Mouse (Mus musculus) heart, embryonic 14.5 days (tissue): ENCODE measurements around the gene Fanca. TPM values are rescaled to one million over a fixed set of nuclear protein-coding genes. Genes with fewer than 3 reads are reported as not detected.
"Not testable (repeated sequence)": the region's sequence is repeated elsewhere in the genome, so short reads cannot be mapped to it uniquely, and the experiment has no call there.

Experiments
- ATAC-seq: fragments of 200-750 bp; cut with Nextera tagmentation; 2 replicates; pipeline ENCODE4 v1.8.0; 2017; ENCODE audit warnings: low read depth, moderate TSS enrichment; ENCODE audit not compliant: insufficient number of reproducible peaks, insufficient read depth, low FRiP score
- H3K27ac ChIP-seq, 2 experiments: fragments of 200-500 bp in 1 of 2; fragments of 300-500 bp in 1 of 2; sonication (generic) in 1 of 2; replicated peaks in 1 of 2; 2 replicates each; pipeline ENCODE4 v1.5.1; 2012 to 2014; ENCODE audit warnings: low read depth in 2 of 2, low read length in 2 of 2, control low read depth in 1 of 2, mild to moderate bottlenecking in 1 of 2, mixed read lengths in 1 of 2; ENCODE audit not compliant: control insufficient read depth in 1 of 2, insufficient read depth in 1 of 2
- H3K27me3 ChIP-seq: fragments of 300-500 bp; sonication (generic); 2 replicates; pipeline ENCODE4 v1.6.1; 2014; ENCODE audit warnings: mild to moderate bottlenecking, low read length, control low read depth; ENCODE audit not compliant: control insufficient read depth, insufficient read depth
- H3K36me3 ChIP-seq: fragments of 300-500 bp; sonication (generic); 2 replicates; pipeline ENCODE4 v1.6.1; 2014; ENCODE audit warnings: mild to moderate bottlenecking, control low read depth, low read length, mixed read lengths; ENCODE audit not compliant: control insufficient read depth, insufficient read depth
- H3K4me1 ChIP-seq, 2 experiments: fragments of 200-500 bp in 1 of 2; fragments of 300-500 bp in 1 of 2; sonication (generic) in 1 of 2; 2 replicates each; pipeline ENCODE4 v1.6.1; 2012 to 2014; ENCODE audit warnings: low read length in 2 of 2, control low read depth in 1 of 2, mixed read lengths in 1 of 2; ENCODE audit not compliant: control insufficient read depth in 2 of 2, insufficient read depth in 2 of 2
- H3K4me2 ChIP-seq: fragments of 300-500 bp; sonication (generic); 2 replicates; pipeline ENCODE4 v1.6.1; 2014; ENCODE audit warnings: mild to moderate bottlenecking, low read length
- H3K4me3 ChIP-seq, 2 experiments: fragments of 200-500 bp in 1 of 2; fragments of 300-500 bp in 1 of 2; sonication (generic) in 1 of 2; 2 replicates each; pipeline ENCODE4 v1.5.1; 2012 to 2014; ENCODE audit warnings: low read length in 2 of 2, mild to moderate bottlenecking in 2 of 2, control low read depth in 1 of 2, low read depth in 1 of 2, moderate library complexity in 1 of 2; ENCODE audit not compliant: control insufficient read depth in 1 of 2, insufficient read depth in 1 of 2
- H3K9ac ChIP-seq: fragments of 300-500 bp; sonication (generic); 2 replicates; pipeline ENCODE4 v1.6.1; 2014; ENCODE audit warnings: mild to moderate bottlenecking, low read length
- H3K9me3 ChIP-seq: fragments of 300-500 bp; sonication (generic); 2 replicates; pipeline ENCODE4 v1.6.1; 2016; ENCODE audit warnings: low read length, control low read depth; ENCODE audit not compliant: control insufficient read depth
- WGBS: fragments of 180-500 bp; shearing (Covaris S2); extraction: QIAGEN DNeasy Blood & Tissue Kit; methylation state at CpG from one replicate; pipeline ENCODE4 v1.1.7; 2014; 5-methylcytosine and 5-hydroxymethylcytosine counted together
- polyA plus RNA-seq: library from polyadenylated mRNA; unstranded; fragments of >200 nt; fragmentation: Nextera tagmentation; extraction: Ambion mirVana; gene quantifications from 2 replicates; pipeline ENCODE4 v1.2.1, GENCODE M21; 2014

Fanca gene
- polyA plus RNA-seq, 1 experiment from 2014 or later, result 16.5 TPM

DNA sequence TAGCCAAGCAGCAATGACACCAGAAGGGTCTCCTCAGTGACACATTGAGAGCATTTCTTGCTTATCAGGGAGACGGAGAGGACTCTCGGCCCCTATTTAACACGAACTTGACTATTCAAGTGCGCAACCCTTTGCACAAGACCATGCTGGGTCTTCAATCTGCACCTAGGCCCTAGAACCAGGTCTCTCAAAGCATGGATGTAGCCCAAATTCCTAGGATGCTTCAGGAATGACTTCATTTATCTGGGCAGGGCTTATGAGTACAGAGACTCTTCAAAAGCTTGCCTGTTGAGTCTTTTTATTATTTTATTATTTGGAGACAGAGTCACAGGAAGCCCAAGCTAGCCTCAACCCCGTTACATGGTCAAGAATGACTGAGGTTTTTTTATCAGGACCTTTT lies 33.9 kb downstream of the Fanca start:
- peaks cover 7 to 8% of the 10 kb centered on the region in 2 experiments for H3K4me1 ChIP-seq
- ATAC-seq, result no peak; the same call in 1 of the 2 replicates
- H3K4me3 ChIP-seq, result no peak overlapping the region
- 36% methylated on average over 5 of the region's 5 CpGs for WGBS
- no peaks in the 10 kb centered on the region for H3K9me3 ChIP-seq
- H3K27ac ChIP-seq, result no peak overlapping the region
- no peaks in the 10 kb centered on the region for H3K27me3 ChIP-seq
- H3K4me2 ChIP-seq, result no peak overlapping the region
- no peak overlapping the region for H3K9ac ChIP-seq
- peaks cover 54% of the 10 kb centered on the region for H3K36me3 ChIP-seq

DNA sequence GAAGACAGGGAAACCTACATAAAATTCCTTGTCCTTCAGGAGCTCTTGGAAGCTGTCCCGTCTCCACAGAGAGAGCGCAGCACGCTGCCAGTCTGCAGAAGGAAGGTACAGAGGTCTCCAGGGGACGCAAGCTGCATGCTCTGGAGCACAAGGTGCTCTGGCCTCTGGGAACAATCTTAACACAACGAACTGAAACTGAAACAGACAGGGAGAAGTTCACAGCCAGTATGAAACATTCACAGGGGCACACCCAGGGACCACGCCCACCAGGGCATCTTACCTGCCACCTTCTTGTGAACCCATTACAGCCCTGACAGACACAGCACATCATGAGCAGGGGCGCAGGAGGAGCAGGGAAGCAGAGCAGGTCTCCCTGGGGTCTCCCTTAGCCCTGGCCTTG lies 34.4 kb downstream of the Fanca start:
- Histone ChIP-seq H3K4me2 (no peak overlapping the region), H3K9me3 (no peaks in the 10 kb centered on the region), H3K4me1 (peaks cover 7 to 8% of the 10 kb centered on the region in 2 experiments), H3K4me3 (no peak overlapping the region), H3K27ac (no peak overlapping the region), H3K9ac (no peak overlapping the region), H3K27me3 (no peaks in the 10 kb centered on the region), H3K36me3 (peaks cover 49% of the 10 kb centered on the region)
- ATAC-seq, result no peak
- 80% methylated on average over 7 of the region's 7 CpGs for WGBS

- not testable (repeated sequence) for H3K4me1 ChIP-seq, H3K9ac ChIP-seq, H3K27ac ChIP-seq, H3K27me3 ChIP-seq, H3K9me3 ChIP-seq, H3K4me2 ChIP-seq, H3K4me3 ChIP-seq, ATAC-seq
- H3K36me3 ChIP-seq, result peaks cover 40% of the 10 kb centered on the region
- WGBS, result 93% methylated on average over 5 of the region's 6 CpGs
These were observed 35.4 kb downstream of the Fanca start for GRCm38 (mm10) chr8:123282994-123283393.

DNA sequence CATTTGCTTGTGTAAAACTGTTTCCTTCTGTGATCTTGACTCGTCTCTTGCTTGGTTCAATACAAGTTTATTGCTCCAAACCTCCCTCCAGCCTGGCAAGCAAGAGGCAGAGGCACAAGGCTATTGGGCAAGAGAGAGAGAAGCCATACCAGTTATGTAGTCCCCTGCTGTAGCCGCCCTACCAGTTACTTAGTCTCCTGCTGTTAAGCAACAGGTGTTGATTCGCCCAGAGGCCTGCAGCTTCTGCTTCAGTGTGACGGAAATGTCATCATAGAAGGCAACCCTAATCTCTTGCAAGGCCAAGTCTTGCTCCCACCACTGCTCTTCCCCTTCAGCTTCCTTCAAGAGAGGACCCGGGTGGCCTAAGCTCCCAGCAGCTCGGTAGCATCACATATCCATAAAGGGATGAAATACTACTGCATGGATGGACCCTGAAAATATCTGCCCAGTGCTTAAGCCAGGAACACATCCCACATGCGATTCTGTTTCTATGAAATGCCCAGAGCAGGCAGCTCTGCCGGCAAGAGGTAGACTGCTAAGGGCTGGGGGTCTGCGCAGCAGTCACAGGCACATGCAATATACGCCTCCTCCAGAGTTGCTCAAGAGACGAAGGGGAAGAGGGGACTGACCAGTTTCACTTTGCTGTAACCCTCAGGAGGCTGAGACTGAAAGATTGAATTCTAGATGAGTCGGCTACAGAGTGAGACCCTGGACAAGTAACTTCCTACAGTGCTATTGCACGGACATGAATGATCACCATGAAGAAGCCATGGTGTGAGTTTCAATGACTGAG lies 37.9 kb downstream of the Fanca start:
- 85% methylated on average over 13 of the region's 13 CpGs for WGBS
- no peak overlapping the region for H3K4me3 ChIP-seq

DNA sequence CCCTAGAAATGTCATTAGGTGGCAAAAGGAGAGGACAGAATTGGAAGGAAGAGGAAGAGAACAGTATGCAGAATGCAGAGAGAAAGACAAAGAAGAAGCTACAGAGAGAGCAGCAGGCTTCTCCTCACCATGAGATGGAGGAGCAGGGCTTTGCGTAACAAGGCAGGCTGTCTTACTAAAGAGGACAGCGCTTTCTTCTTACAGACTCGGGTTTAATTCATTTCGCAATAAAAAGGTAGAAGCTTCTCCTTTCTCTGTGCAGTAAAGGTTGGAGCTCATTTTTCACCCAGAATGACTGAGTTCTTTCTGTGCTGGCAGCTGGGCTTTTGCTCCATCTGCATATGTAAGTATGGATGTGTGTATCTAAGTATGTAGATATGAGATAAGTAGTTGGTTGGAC lies 38.5 kb downstream of the Fanca start:
- 88% methylated on average over 4 of the region's 4 CpGs for WGBS
- Histone ChIP-seq H3K9ac (no peak overlapping the region), H3K4me3 (no peak overlapping the region), H3K27ac (no peak overlapping the region), H3K4me2 (no peak overlapping the region), H3K27me3 (no peaks in the 10 kb centered on the region), H3K4me1 (peaks cover 8% of the 10 kb centered on the region in 2 experiments), H3K9me3 (no peaks in the 10 kb centered on the region), H3K36me3 (peaks cover 33% of the 10 kb centered on the region)
- ATAC-seq, result no peak

More for the DNA sequence above, 37.9 kb downstream of the Fanca start:
- ATAC-seq, result no peak
- peaks cover 33% of the 10 kb centered on the region for H3K36me3 ChIP-seq
- H3K27me3 ChIP-seq, result no peaks in the 10 kb centered on the region
- H3K4me1 ChIP-seq, result peaks cover 8% of the 10 kb centered on the region in 2 experiments
- H3K9ac ChIP-seq, result no peak overlapping the region
- H3K4me2 ChIP-seq, result no peak overlapping the region
- H3K27ac ChIP-seq, result no peak overlapping the region
- no peaks in the 10 kb centered on the region for H3K9me3 ChIP-seq

- ATAC-seq, result no peak
- Histone ChIP-seq H3K4me1 (peaks cover 0 to 2% of the 10 kb centered on the region in 2 experiments; a peak in 1 of 4 replicates), H3K9ac (no peak overlapping the region), H3K27ac (no peak overlapping the region), H3K9me3 (no peaks in the 10 kb centered on the region), H3K4me2 (no peak overlapping the region), H3K4me3 (no peak overlapping the region), H3K36me3 (peaks cover 41% of the 10 kb centered on the region), H3K27me3 (no peaks in the 10 kb centered on the region)
- 48% methylated on average over 7 of the region's 7 CpGs for WGBS
These were observed 39.9 kb downstream of the Fanca start for GRCm38 (mm10) chr8:123278445-123278844.

DNA sequence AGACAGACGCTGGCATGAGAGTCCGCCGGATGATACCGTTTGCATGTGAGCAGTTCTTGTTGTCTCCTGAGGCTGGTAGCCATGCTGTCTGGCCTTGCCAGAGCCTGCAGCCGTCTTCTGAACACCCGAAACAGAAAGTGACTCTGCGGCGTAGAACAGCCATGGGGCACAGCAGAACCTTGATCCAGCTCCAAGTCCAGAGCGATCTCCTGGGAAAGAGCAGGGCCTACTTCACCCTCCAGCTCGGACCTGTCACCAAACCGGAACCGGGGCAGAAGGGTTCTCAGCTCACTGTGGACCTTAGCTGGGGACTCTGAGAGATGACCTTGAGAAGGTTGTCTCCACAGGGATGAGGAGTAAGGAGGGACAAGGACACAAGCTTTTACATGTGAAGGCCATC lies 43.3 kb downstream of the Fanca start:
- no peaks in the 10 kb centered on the region for H3K9me3 ChIP-seq
- H3K4me1 ChIP-seq, result peaks cover 0 to 2% of the 10 kb centered on the region in 2 experiments; a peak in 1 of 4 replicates
- ATAC-seq, result no peak
- WGBS, result 92% methylated on average over 12 of the region's 12 CpGs
- H3K4me2 ChIP-seq, result no peak overlapping the region
- peaks cover 33% of the 10 kb centered on the region for H3K36me3 ChIP-seq
- no peaks in the 10 kb centered on the region for H3K27me3 ChIP-seq
- H3K27ac ChIP-seq, result no peak overlapping the region
- H3K9ac ChIP-seq, result no peak overlapping the region
- no peak overlapping the region for H3K4me3 ChIP-seq

GRCm38 (mm10) chr8:123274447-123274846 lies 43.9 kb downstream of the Fanca start:
- H3K36me3 ChIP-seq, result peaks cover 35% of the 10 kb centered on the region
- 82% methylated on average over 5 of the region's 5 CpGs for WGBS
- no peak for ATAC-seq

More at GRCm38 (mm10) chr8:123274447-123274846, 43.9 kb downstream of the Fanca start:
- no peak overlapping the region for H3K27ac ChIP-seq
- H3K4me1 ChIP-seq, result peaks cover 0 to 2% of the 10 kb centered on the region in 2 experiments; a peak in 1 of 4 replicates
- no peak overlapping the region for H3K9ac ChIP-seq
- no peak overlapping the region for H3K4me2 ChIP-seq
- no peaks in the 10 kb centered on the region for H3K9me3 ChIP-seq
- no peaks in the 10 kb centered on the region for H3K27me3 ChIP-seq
- no peak overlapping the region for H3K4me3 ChIP-seq
